Mouse (Mus musculus) kidney, adult 10 weeks (tissue): ENCODE measurements around the gene Gm1993. TPM values are rescaled to one million over a fixed set of nuclear protein-coding genes. Genes with fewer than 3 reads are reported as not detected.

Source experiments
- polyA plus RNA-seq: library from polyadenylated mRNA; stranded (reverse); fragments of 350-450 nt; fragmentation: Illumina TruSeq; extraction: RNeasy Lipid Tissue Mini Kit (QIAGEN cat#74804); gene quantifications from one replicate; pipeline ENCODE4 v1.2.3, GENCODE M21; 2014; ENCODE audit warnings: low read depth, low replicate concordance

Gene Gm1993
- not detected for polyA plus RNA-seq

DNA sequence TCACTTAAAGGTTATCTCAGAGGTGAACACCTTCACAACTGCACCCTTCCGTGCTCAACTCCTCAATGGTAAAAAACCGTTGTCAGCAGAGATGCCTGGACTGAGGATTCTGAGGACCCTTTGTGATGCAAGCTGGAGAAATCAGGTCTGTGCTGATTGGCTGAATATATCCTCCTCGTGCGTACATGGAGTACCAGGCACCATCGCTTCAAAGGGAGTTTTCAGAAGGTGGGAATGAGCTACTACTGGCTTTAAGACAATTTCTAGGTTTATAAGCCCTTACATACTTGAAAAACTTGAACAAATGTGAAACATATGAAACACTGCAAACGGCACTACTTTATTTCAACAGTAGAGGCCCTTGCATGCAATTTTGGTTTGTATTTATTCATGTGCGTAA lies at the start of gene Gm1993:
Gene Gm1993 (minus strand): TSS at position 101 of the 400 bp plus-strand sequence.

